Mouse (Mus musculus): ENCODE results near the gene Adam26a. TPM values are rescaled to one million over a fixed set of nuclear protein-coding genes. Genes with fewer than 3 reads are reported as not detected.
"Not testable (repeated sequence)": the region's sequence is repeated elsewhere in the genome, so short reads cannot be mapped to it uniquely, and the experiment has no call there.

Gene Adam26a
- not detected in 2 replicates for polyA plus RNA-seq (2014; fragmentation: Nextera tagmentation; extraction: Ambion mirVana)

- H3K9ac ChIP-seq (replicated peaks; ENCODE audit: low read depth, low read length); H3K4me1 ChIP-seq (ENCODE audit: control insufficient read depth, insufficient read depth, low read length); H3K27me3 ChIP-seq (ENCODE audit: control insufficient read depth, insufficient read depth, low read length); H3K27ac ChIP-seq (ENCODE audit: low read depth, low read length); H3K9me3 ChIP-seq (ENCODE audit: control insufficient read depth, low read length); H3K4me2 ChIP-seq (ENCODE audit: low read depth, low read length); H3K36me3 ChIP-seq (ENCODE audit: control insufficient read depth, insufficient read depth, low read length); ATAC-seq (ENCODE audit: low read depth); H3K4me3 ChIP-seq (ENCODE audit: low read depth, low read length): not testable (repeated sequence)
- WGBS, result 97% methylated on average over 2 of the region's 2 CpGs
These were observed at the start of gene Adam26a for GRCm38 (mm10) chr8:43576607-43577006. Adam26a (minus strand) TSS chr8:43576707.

- Histone ChIP-seq H3K36me3 (ENCODE audit: control insufficient read depth, insufficient read depth, low read length) (no peaks in the 10 kb centered on the region), H3K4me1 (ENCODE audit: control insufficient read depth, insufficient read depth, low read length) (no peaks in the 10 kb centered on the region), H3K4me3 (ENCODE audit: low read depth, low read length) (no peak overlapping the region), H3K9me3 (ENCODE audit: control insufficient read depth, low read length) (no peaks in the 10 kb centered on the region), H3K27ac (ENCODE audit: low read depth, low read length) (no peak overlapping the region), H3K9ac (replicated peaks; ENCODE audit: low read depth, low read length) (no peak overlapping the region), H3K27me3 (ENCODE audit: control insufficient read depth, insufficient read depth, low read length) (no peaks in the 10 kb centered on the region), H3K4me2 (ENCODE audit: low read depth, low read length) (no peak overlapping the region)
- 89% methylated on average over 1 of the region's 1 CpGs for WGBS
- no peak for ATAC-seq (ENCODE audit: low read depth)
These were observed 39.5 kb upstream of the Adam26a start for GRCm38 (mm10) chr8:43616046-43616445.

- H3K9ac ChIP-seq (replicated peaks; ENCODE audit: low read depth, low read length); H3K4me2 ChIP-seq (ENCODE audit: low read depth, low read length); H3K4me1 ChIP-seq (ENCODE audit: control insufficient read depth, insufficient read depth, low read length); H3K27me3 ChIP-seq (ENCODE audit: control insufficient read depth, insufficient read depth, low read length); H3K4me3 ChIP-seq (ENCODE audit: low read depth, low read length); H3K36me3 ChIP-seq (ENCODE audit: control insufficient read depth, insufficient read depth, low read length); H3K27ac ChIP-seq (ENCODE audit: low read depth, low read length); ATAC-seq (ENCODE audit: low read depth); H3K9me3 ChIP-seq (ENCODE audit: control insufficient read depth, low read length): not testable (repeated sequence)
- WGBS, result 84% methylated on average over 13 of the region's 13 CpGs
These were observed 27.1 kb upstream of the Adam26a start for GRCm38 (mm10) chr8:43603657-43604056.

- H3K4me1 ChIP-seq (ENCODE audit: control insufficient read depth, insufficient read depth, low read length); ATAC-seq (ENCODE audit: low read depth); H3K27ac ChIP-seq (ENCODE audit: low read depth, low read length); H3K9ac ChIP-seq (replicated peaks; ENCODE audit: low read depth, low read length); H3K4me3 ChIP-seq (ENCODE audit: low read depth, low read length); H3K27me3 ChIP-seq (ENCODE audit: control insufficient read depth, insufficient read depth, low read length); H3K9me3 ChIP-seq (ENCODE audit: control insufficient read depth, low read length); H3K4me2 ChIP-seq (ENCODE audit: low read depth, low read length); H3K36me3 ChIP-seq (ENCODE audit: control insufficient read depth, insufficient read depth, low read length): not testable (repeated sequence)
- WGBS, result 93% methylated on average over 15 of the region's 15 CpGs
These were observed 26.7 kb upstream of the Adam26a start for GRCm38 (mm10) chr8:43603166-43603565.

- H3K9ac ChIP-seq (replicated peaks; ENCODE audit: low read depth, low read length); H3K4me1 ChIP-seq (ENCODE audit: control insufficient read depth, insufficient read depth, low read length); H3K4me3 ChIP-seq (ENCODE audit: low read depth, low read length); ATAC-seq (ENCODE audit: low read depth); H3K4me2 ChIP-seq (ENCODE audit: low read depth, low read length); H3K36me3 ChIP-seq (ENCODE audit: control insufficient read depth, insufficient read depth, low read length); H3K9me3 ChIP-seq (ENCODE audit: control insufficient read depth, low read length); H3K27me3 ChIP-seq (ENCODE audit: control insufficient read depth, insufficient read depth, low read length); H3K27ac ChIP-seq (ENCODE audit: low read depth, low read length): not testable (repeated sequence)
These were observed 48.5 kb downstream of the Adam26a start, which contains the start of gene Adam26b for GRCm38 (mm10) chr8:43528006-43528405. Adam26b (minus strand) TSS chr8:43528106.

Other genes starting within 250 kb of the Adam26a start
- not detected in 2 replicates for gene Adam26b, start 48.6 kb downstream of the Adam26a start, polyA plus RNA-seq (2014; fragmentation: Nextera tagmentation; extraction: Ambion mirVana)
- not detected in 2 replicates for gene Gm5346, start 50.6 kb upstream of the Adam26a start, polyA plus RNA-seq (2014; fragmentation: Nextera tagmentation; extraction: Ambion mirVana)
- gene Adam34, start 133.3 kb upstream of the Adam26a start, polyA plus RNA-seq (2014; fragmentation: Nextera tagmentation; extraction: Ambion mirVana), result not detected in 2 replicates